Mouse (Mus musculus) myocyte (in vitro differentiated cells): ENCODE results near the gene Sdhb.

Experiments used
- CEBPB ChIP-seq: IDR thresholded peaks from 2 replicates; pipeline ENCODE4 v1.6.1; 2011; ENCODE audit warnings: mild to moderate bottlenecking, moderate library complexity; ENCODE audit not compliant: poor library complexity, insufficient read depth, severe bottlenecking
- E2F4 ChIP-seq: IDR thresholded peaks from one replicate; pipeline ENCODE4 v1.6.1; 2011; ENCODE audit warnings: mild to moderate bottlenecking, control low read depth, moderate library complexity; ENCODE audit not compliant: insufficient read depth
- MAX ChIP-seq: IDR thresholded peaks from one replicate; pipeline ENCODE4 v1.6.1; 2011; ENCODE audit warnings: low read depth, mild to moderate bottlenecking, control low read depth
- MYOD1 ChIP-seq, 3 experiments: IDR thresholded peaks; one replicate each; pipeline ENCODE4 v1.6.1; 2011; ENCODE audit warnings: control low read depth in 2 of 3, low read depth in 2 of 3, mild to moderate bottlenecking in 2 of 3, moderate library complexity in 1 of 3; ENCODE audit not compliant: insufficient read length in 2 of 3, control insufficient read depth in 1 of 3
- MYOG ChIP-seq, 3 experiments: IDR thresholded peaks; one replicate each; pipeline ENCODE4 v1.6.1; 2011; ENCODE audit warnings: control low read depth in 2 of 3, low read depth in 2 of 3, mild to moderate bottlenecking in 2 of 3; ENCODE audit not compliant: insufficient read length in 2 of 3, control insufficient read depth in 1 of 3, insufficient read depth in 1 of 3
- POLR2A ChIP-seq: IDR thresholded peaks from one replicate; pipeline ENCODE4 v1.6.1; 2011; ENCODE audit warnings: low read depth, mild to moderate bottlenecking, control low read depth, moderate library complexity; ENCODE audit not compliant: insufficient read length
- POLR2AphosphoS2 ChIP-seq: IDR thresholded peaks from one replicate; pipeline ENCODE4 v1.6.1; 2011; ENCODE audit warnings: low read depth, control low read depth; ENCODE audit not compliant: insufficient read length
- REST ChIP-seq: IDR thresholded peaks from one replicate; pipeline ENCODE4 v1.6.1; 2011; ENCODE audit warnings: mild to moderate bottlenecking, control low read depth, moderate library complexity; ENCODE audit not compliant: insufficient read depth, insufficient read length
- SRF ChIP-seq: IDR thresholded peaks from one replicate; pipeline ENCODE4 v1.6.1; 2011; ENCODE audit warnings: low read depth; ENCODE audit not compliant: control insufficient read depth, insufficient read length
- TCF12 ChIP-seq: IDR thresholded peaks from one replicate; pipeline ENCODE4 v1.6.1; 2011; ENCODE audit warnings: mild to moderate bottlenecking, control low read depth; ENCODE audit not compliant: poor library complexity, insufficient read depth, severe bottlenecking
- TCF3 ChIP-seq: IDR thresholded peaks from one replicate; pipeline ENCODE4 v1.6.1; 2011; ENCODE audit warnings: low read depth, control low read depth; ENCODE audit not compliant: insufficient read length
- USF1 ChIP-seq: IDR thresholded peaks from one replicate; pipeline ENCODE4 v1.6.1; 2011; ENCODE audit warnings: low read depth, mild to moderate bottlenecking, control low read depth, moderate library complexity

DNA sequence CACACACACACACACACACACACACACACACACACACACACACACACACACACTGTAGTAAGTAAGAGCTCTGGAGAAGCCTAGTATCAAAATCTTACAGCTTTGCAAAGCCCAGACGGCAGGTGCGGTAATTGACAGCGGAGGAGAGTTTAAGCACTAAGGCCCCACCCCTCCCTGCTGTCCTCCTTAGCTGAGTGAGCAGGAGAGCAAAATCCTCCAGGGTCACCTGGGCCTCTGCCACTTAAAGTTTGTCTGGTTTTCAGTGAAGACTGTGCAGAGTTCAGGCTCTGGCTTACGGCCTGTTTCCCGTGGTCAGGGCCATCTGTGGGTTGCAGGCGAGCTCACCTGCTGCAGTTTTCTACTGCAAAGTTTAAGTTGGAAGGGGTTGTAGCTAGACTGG lies 12.5 kb upstream of the Sdhb start:
- TF ChIP-seq CEBPB: no peak
- TF ChIP-seq USF1: no peak
- no peak for TF ChIP-seq POLR2A
- TF ChIP-seq POLR2AphosphoS2: no peak
- peak in 1 of 3 experiments; percentile 14 for TF ChIP-seq MYOD1 (IDR thresholded peaks at IDR 0.05; ENCODE audit: control insufficient read depth in 1 of 3, insufficient read length in 2 of 3, low read depth in 2 of 3)
- TF ChIP-seq MAX: no peak
- TF ChIP-seq REST: no peak
- no peak for TF ChIP-seq E2F4
- no peak for TF ChIP-seq TCF12
- no peak for TF ChIP-seq MYOG (IDR thresholded peaks at IDR 0.05; ENCODE audit: control insufficient read depth in 1 of 3, insufficient read depth in 1 of 3, insufficient read length in 2 of 3, low read depth in 2 of 3)
- TF ChIP-seq TCF3: no peak
- no peak for TF ChIP-seq SRF
